Mouse (Mus musculus): ENCODE measurements around the gene Dync1li1. TPM values are rescaled to one million over a fixed set of nuclear protein-coding genes. Genes with fewer than 3 reads are reported as not detected.

Dync1li1 gene
- polyA plus RNA-seq, 1 experiment from 2014 or later, result 107 TPM

DNA sequence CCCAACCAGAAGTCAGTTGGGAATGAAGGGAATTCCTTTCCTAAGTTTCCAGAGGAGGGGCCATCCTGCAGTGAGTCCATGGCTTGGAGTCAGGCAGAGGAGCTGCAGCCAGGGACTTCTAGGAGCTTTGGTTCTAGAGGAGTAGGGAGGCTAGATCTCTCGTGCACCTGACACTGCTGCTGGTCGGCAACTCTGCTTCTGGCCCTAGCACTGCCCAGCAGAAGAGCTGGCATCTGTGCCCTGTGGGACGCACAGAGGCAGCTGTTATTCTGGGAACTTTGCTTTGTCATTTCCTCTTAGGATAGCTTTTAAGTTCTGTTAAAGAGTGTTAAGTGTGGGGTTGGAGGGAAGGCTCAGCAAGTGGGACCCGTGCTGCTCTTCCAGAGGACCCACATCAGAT is 57.1 kb downstream of the Dync1li1 start:
- no peak overlapping the region for H3K27ac ChIP-seq (replicated peaks; ENCODE audit: low read depth, low read length)
- no peak overlapping the region for H3K4me2 ChIP-seq (ENCODE audit: low read length)
- no peak for ATAC-seq (ENCODE audit: low FRiP score, low TSS enrichment)
- peaks cover 21% of the 10 kb centered on the region; the same call in 1 of the 2 replicates for H3K36me3 ChIP-seq (ENCODE audit: control insufficient read depth, insufficient read depth, low read length)
- H3K4me1 ChIP-seq (ENCODE audit: control insufficient read depth, insufficient read depth, low read length), result no peaks in the 10 kb centered on the region
- no peaks in the 10 kb centered on the region for H3K9me3 ChIP-seq (ENCODE audit: control insufficient read depth, low read length)
- H3K4me3 ChIP-seq (replicated peaks; ENCODE audit: low read depth, low read length), result no peak overlapping the region
- WGBS, result 85% methylated on average over 4 of the region's 4 CpGs
- no peak overlapping the region for H3K9ac ChIP-seq (replicated peaks; ENCODE audit: low read length)
- H3K27me3 ChIP-seq (ENCODE audit: control insufficient read depth, insufficient read depth, low read length), result no peaks in the 10 kb centered on the region
- no peak for DNase-seq

DNA sequence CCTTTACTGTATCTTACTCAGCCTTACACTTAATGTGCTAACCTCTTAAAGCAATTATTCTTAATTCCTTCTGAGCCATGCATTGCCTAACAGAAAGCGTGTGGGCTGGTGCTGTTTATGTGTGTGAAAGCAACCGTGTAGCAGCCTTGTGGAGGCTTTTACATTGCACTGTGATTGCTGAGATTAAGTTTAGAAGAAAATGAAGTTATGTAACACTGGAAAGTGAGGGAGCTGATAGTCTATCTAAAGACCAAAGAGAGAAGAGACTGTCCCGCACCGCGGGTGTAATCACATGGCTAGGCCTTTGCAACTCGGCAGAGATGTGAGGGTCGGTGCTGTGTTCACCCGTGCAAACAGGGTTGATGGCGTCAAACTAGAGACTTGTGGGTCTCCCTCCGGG is 58.4 kb downstream of the Dync1li1 start:
- Histone ChIP-seq H3K9ac (replicated peaks; ENCODE audit: low read length) (no peak overlapping the region), H3K27ac (replicated peaks; ENCODE audit: low read depth, low read length) (no peak overlapping the region), H3K4me2 (ENCODE audit: low read length) (no peak overlapping the region), H3K36me3 (ENCODE audit: control insufficient read depth, insufficient read depth, low read length) (peaks cover 21% of the 10 kb centered on the region; the same call in 1 of the 2 replicates), H3K27me3 (ENCODE audit: control insufficient read depth, insufficient read depth, low read length) (no peaks in the 10 kb centered on the region), H3K4me1 (ENCODE audit: control insufficient read depth, insufficient read depth, low read length) (no peaks in the 10 kb centered on the region), H3K4me3 (replicated peaks; ENCODE audit: low read depth, low read length) (no peak overlapping the region), H3K9me3 (ENCODE audit: control insufficient read depth, low read length) (no peaks in the 10 kb centered on the region)
- no peak for DNase-seq
- no peak for ATAC-seq (ENCODE audit: low FRiP score, low TSS enrichment)
- WGBS, result 88% methylated on average over 10 of the region's 10 CpGs

GRCm38 (mm10) chr9:114747466-114747865 is 58.9 kb downstream of the Dync1li1 start:
- ATAC-seq (ENCODE audit: low FRiP score, low TSS enrichment), result no peak
- WGBS, result 81% methylated on average over 12 of the region's 12 CpGs
- no peaks in the 10 kb centered on the region for H3K4me1 ChIP-seq (ENCODE audit: control insufficient read depth, insufficient read depth, low read length)

DNA sequence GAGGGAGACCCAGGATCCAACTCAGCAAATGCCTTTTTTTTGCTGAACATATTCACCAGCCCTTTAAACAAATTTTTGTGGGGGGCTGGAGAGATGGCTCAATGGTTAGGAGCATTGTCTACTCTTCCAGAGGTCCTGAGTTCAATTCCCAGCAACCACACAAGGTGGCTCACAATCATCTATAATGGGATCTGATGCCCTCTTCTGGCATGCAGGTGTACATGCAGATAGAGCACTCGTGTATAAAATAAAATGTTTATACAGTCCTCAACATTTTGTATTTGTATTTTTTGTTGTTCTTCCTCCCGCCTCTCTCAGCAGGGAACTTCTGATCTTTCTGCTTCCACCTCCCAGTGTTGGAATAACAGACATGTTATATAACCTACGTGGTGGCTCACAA is 63.0 kb downstream of the Dync1li1 start:
- DNase-seq, result no peak

More at GRCm38 (mm10) chr9:114747466-114747865, 58.9 kb downstream of the Dync1li1 start:
- no peak overlapping the region for H3K4me2 ChIP-seq (ENCODE audit: low read length)
- no peak for DNase-seq
- no peaks in the 10 kb centered on the region for H3K9me3 ChIP-seq (ENCODE audit: control insufficient read depth, low read length)
- H3K27ac ChIP-seq (replicated peaks; ENCODE audit: low read depth, low read length), result no peak overlapping the region
- H3K27me3 ChIP-seq (ENCODE audit: control insufficient read depth, insufficient read depth, low read length), result no peaks in the 10 kb centered on the region
- H3K4me3 ChIP-seq (replicated peaks; ENCODE audit: low read depth, low read length), result no peak overlapping the region
- H3K9ac ChIP-seq (replicated peaks; ENCODE audit: low read length), result no peak overlapping the region
- peaks cover 21% of the 10 kb centered on the region; the same call in 1 of the 2 replicates for H3K36me3 ChIP-seq (ENCODE audit: control insufficient read depth, insufficient read depth, low read length)

GRCm38 (mm10) chr9:114752311-114752710 is 63.7 kb downstream of the Dync1li1 start:
- Histone ChIP-seq H3K9me3 (ENCODE audit: control insufficient read depth, low read length) (no peaks in the 10 kb centered on the region), H3K9ac (replicated peaks; ENCODE audit: low read length) (no peak overlapping the region), H3K27ac (replicated peaks; ENCODE audit: low read depth, low read length) (peak overlapping the region; percentile 50), H3K27me3 (ENCODE audit: control insufficient read depth, insufficient read depth, low read length) (no peaks in the 10 kb centered on the region), H3K4me1 (ENCODE audit: control insufficient read depth, insufficient read depth, low read length) (no peaks in the 10 kb centered on the region), H3K4me2 (ENCODE audit: low read length) (peak overlapping the region; percentile 62), H3K4me3 (replicated peaks; ENCODE audit: low read depth, low read length) (no peak overlapping the region), H3K36me3 (ENCODE audit: control insufficient read depth, insufficient read depth, low read length) (0 out of 2 replicates have a peak, but pooled peaks cover 11% of the 10 kb centered on the region)
- 77% methylated on average over 9 of the region's 9 CpGs for WGBS
- no peak for DNase-seq
- no peak for ATAC-seq (ENCODE audit: low FRiP score, low TSS enrichment)

More for the DNA sequence above, 63.0 kb downstream of the Dync1li1 start:
- ATAC-seq (ENCODE audit: low FRiP score, low TSS enrichment), result no peak
- Histone ChIP-seq H3K4me1 (ENCODE audit: control insufficient read depth, insufficient read depth, low read length) (no peaks in the 10 kb centered on the region), H3K9ac (replicated peaks; ENCODE audit: low read length) (no peak overlapping the region), H3K4me2 (ENCODE audit: low read length) (no peak overlapping the region), H3K4me3 (replicated peaks; ENCODE audit: low read depth, low read length) (no peak overlapping the region), H3K27ac (replicated peaks; ENCODE audit: low read depth, low read length) (no peak overlapping the region), H3K36me3 (ENCODE audit: control insufficient read depth, insufficient read depth, low read length) (peaks cover 18% of the 10 kb centered on the region; the same call in 1 of the 2 replicates), H3K9me3 (ENCODE audit: control insufficient read depth, low read length) (no peaks in the 10 kb centered on the region), H3K27me3 (ENCODE audit: control insufficient read depth, insufficient read depth, low read length) (no peaks in the 10 kb centered on the region)
- 85% methylated on average over 3 of the region's 3 CpGs for WGBS

- DNase-seq (peak; percentile 90), ATAC-seq (ENCODE audit: low FRiP score, low TSS enrichment) (peak; percentile 90)
- H3K27ac ChIP-seq (replicated peaks; ENCODE audit: low read depth, low read length), result peak overlapping the region; percentile 50
- H3K27me3 ChIP-seq (ENCODE audit: control insufficient read depth, insufficient read depth, low read length), result no peaks in the 10 kb centered on the region
- H3K4me1 ChIP-seq (ENCODE audit: control insufficient read depth, insufficient read depth, low read length), result no peaks in the 10 kb centered on the region
- no peaks in the 10 kb centered on the region for H3K9me3 ChIP-seq (ENCODE audit: control insufficient read depth, low read length)
- 4% methylated on average over 36 of the region's 36 CpGs for WGBS
- peak overlapping the region; percentile 35 for H3K4me3 ChIP-seq (replicated peaks; ENCODE audit: low read depth, low read length)
- H3K36me3 ChIP-seq (ENCODE audit: control insufficient read depth, insufficient read depth, low read length), result 0 out of 2 replicates have a peak, but pooled peaks cover 9% of the 10 kb centered on the region
- H3K4me2 ChIP-seq (ENCODE audit: low read length), result peak overlapping the region; percentile 62
- peak overlapping the region; percentile 28; the same call in 1 of the 2 replicates for H3K9ac ChIP-seq (replicated peaks; ENCODE audit: low read length)
Measured at GRCm38 (mm10) chr9:114752863-114753484, 64.4 kb downstream of the Dync1li1 start.

DNA sequence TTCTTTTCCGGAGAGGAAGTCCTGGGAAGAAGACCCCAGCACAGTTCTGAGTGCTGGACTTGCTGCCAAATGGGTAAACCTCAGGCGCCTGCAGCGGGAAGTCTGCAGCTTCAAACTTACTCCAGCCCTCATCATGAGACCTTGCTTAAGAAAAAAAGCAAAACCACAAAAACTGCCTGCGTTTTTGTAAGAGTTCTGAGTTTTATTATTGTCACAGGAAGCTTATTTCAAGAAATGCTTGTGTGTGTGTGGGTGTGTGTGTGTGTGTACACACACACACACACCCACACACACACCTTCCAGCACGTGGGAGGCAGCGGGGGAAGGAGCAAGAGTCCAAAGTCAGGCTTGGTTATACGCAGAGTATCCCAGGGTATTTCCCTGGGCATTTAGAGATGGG is 69.7 kb downstream of the Dync1li1 start:
- Histone ChIP-seq H3K4me3 (replicated peaks; ENCODE audit: low read depth, low read length) (no peak overlapping the region), H3K4me1 (ENCODE audit: control insufficient read depth, insufficient read depth, low read length) (no peaks in the 10 kb centered on the region), H3K9ac (replicated peaks; ENCODE audit: low read length) (no peak overlapping the region), H3K27ac (replicated peaks; ENCODE audit: low read depth, low read length) (no peak overlapping the region), H3K27me3 (ENCODE audit: control insufficient read depth, insufficient read depth, low read length) (no peaks in the 10 kb centered on the region), H3K4me2 (ENCODE audit: low read length) (no peak overlapping the region), H3K9me3 (ENCODE audit: control insufficient read depth, low read length) (no peaks in the 10 kb centered on the region), H3K36me3 (ENCODE audit: control insufficient read depth, insufficient read depth, low read length) (0 out of 2 replicates have a peak, but pooled peaks cover 3% of the 10 kb centered on the region)
- ATAC-seq (ENCODE audit: low FRiP score, low TSS enrichment) (no peak), DNase-seq (no peak)
- 84% methylated on average over 7 of the region's 7 CpGs for WGBS

DNA sequence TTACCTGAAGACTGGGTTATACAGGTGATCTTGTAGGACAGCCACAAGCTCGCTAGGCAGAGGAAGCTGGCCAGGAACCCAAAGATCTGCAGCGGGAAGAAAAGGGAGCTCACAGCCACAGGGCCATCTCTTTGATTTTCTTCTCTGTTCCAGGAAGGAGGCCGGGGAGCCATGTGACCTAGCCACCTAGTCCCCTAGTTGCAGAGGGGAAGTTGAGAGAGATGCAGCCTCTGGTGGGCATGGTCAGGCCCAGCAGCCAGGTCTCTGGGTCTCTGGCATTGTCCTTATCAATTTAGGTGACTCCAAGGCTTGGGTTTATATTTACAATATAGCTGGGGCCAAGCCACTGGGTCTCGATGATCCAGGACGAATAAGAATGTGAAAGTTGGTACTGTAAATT is 70.2 kb downstream of the Dync1li1 start:
- Histone ChIP-seq H3K4me3 (replicated peaks; ENCODE audit: low read depth, low read length) (no peak overlapping the region), H3K27ac (replicated peaks; ENCODE audit: low read depth, low read length) (no peak overlapping the region), H3K9ac (replicated peaks; ENCODE audit: low read length) (no peak overlapping the region), H3K27me3 (ENCODE audit: control insufficient read depth, insufficient read depth, low read length) (no peaks in the 10 kb centered on the region), H3K9me3 (ENCODE audit: control insufficient read depth, low read length) (no peaks in the 10 kb centered on the region), H3K4me2 (ENCODE audit: low read length) (no peak overlapping the region), H3K4me1 (ENCODE audit: control insufficient read depth, insufficient read depth, low read length) (no peaks in the 10 kb centered on the region), H3K36me3 (ENCODE audit: control insufficient read depth, insufficient read depth, low read length) (0 out of 2 replicates have a peak, but pooled peaks cover 3% of the 10 kb centered on the region)
- WGBS, result 89% methylated on average over 5 of the region's 5 CpGs
- no peak for ATAC-seq (ENCODE audit: low FRiP score, low TSS enrichment)
- DNase-seq, result no peak

- ATAC-seq (ENCODE audit: low FRiP score, low TSS enrichment), result no peak
- Histone ChIP-seq H3K27me3 (ENCODE audit: control insufficient read depth, insufficient read depth, low read length) (no peaks in the 10 kb centered on the region), H3K4me3 (replicated peaks; ENCODE audit: low read depth, low read length) (no peak overlapping the region), H3K9me3 (ENCODE audit: control insufficient read depth, low read length) (no peaks in the 10 kb centered on the region), H3K9ac (replicated peaks; ENCODE audit: low read length) (no peak overlapping the region), H3K4me1 (ENCODE audit: control insufficient read depth, insufficient read depth, low read length) (no peaks in the 10 kb centered on the region), H3K4me2 (ENCODE audit: low read length) (no peak overlapping the region), H3K36me3 (ENCODE audit: control insufficient read depth, insufficient read depth, low read length) (0 out of 2 replicates have a peak, but pooled peaks cover 3% of the 10 kb centered on the region), H3K27ac (replicated peaks; ENCODE audit: low read depth, low read length) (0 out of 2 replicates have a peak overlapping the region, but pooled peaks have one; percentile 1)
- 75% methylated on average over 4 of the region's 4 CpGs for WGBS
- DNase-seq, result no peak
Measured at GRCm38 (mm10) chr9:114759886-114760285, 71.3 kb downstream of the Dync1li1 start.
